Mouse (Mus musculus) midbrain, embryonic 10.5 days (tissue): ENCODE measurements around the gene 5031439G07Rik. TPM values are rescaled to one million over a fixed set of nuclear protein-coding genes. Genes with fewer than 3 reads are reported as not detected.

Source experiments
- DNase-seq: peaks from one replicate; pipeline ENCODE4 v3.0.0-alpha.2; 2017; ENCODE audit warnings: low spot score
- H3K27ac ChIP-seq: fragments of 300-500 bp; sonication (generic); replicated peaks from 2 replicates; pipeline ENCODE4 v1.5.1; 2016; ENCODE audit warnings: mild to moderate bottlenecking
- H3K27me3 ChIP-seq: fragments of 300-500 bp; sonication (generic); 2 replicates; pipeline ENCODE4 v1.6.1; 2016; ENCODE audit warnings: low read depth, mild to moderate bottlenecking; ENCODE audit not compliant: poor library complexity, severe bottlenecking
- H3K36me3 ChIP-seq: fragments of 300-500 bp; sonication (generic); 2 replicates; pipeline ENCODE4 v1.6.1; 2016; ENCODE audit warnings: mild to moderate bottlenecking, moderate library complexity
- H3K4me1 ChIP-seq: fragments of 300-500 bp; sonication (generic); 2 replicates; pipeline ENCODE4 v1.6.1; 2016
- H3K4me3 ChIP-seq: fragments of 300-500 bp; sonication (generic); 2 replicates; pipeline ENCODE4 v1.5.1; 2016; ENCODE audit warnings: mild to moderate bottlenecking, moderate library complexity
- H3K9me3 ChIP-seq: fragments of 300-500 bp; sonication (generic); replicated peaks from 2 replicates; pipeline ENCODE4 v1.6.1; 2016; ENCODE audit warnings: mild to moderate bottlenecking
- WGBS: fragments of 180-500 bp; shearing (Covaris S2); methylation state at CpG from one replicate; pipeline ENCODE4 v1.1.7; 2016; 5-methylcytosine and 5-hydroxymethylcytosine counted together
- polyA plus RNA-seq: library from polyadenylated mRNA; unstranded; fragments of >200 nt; fragmentation: Nextera tagmentation; extraction: Ambion mirVana; gene quantifications from 2 replicates; pipeline ENCODE4 v1.2.1, GENCODE M21; 2016

The 5031439G07Rik gene
- polyA plus RNA-seq, 1 experiment from 2014 or later, result 10.1 TPM

DNA sequence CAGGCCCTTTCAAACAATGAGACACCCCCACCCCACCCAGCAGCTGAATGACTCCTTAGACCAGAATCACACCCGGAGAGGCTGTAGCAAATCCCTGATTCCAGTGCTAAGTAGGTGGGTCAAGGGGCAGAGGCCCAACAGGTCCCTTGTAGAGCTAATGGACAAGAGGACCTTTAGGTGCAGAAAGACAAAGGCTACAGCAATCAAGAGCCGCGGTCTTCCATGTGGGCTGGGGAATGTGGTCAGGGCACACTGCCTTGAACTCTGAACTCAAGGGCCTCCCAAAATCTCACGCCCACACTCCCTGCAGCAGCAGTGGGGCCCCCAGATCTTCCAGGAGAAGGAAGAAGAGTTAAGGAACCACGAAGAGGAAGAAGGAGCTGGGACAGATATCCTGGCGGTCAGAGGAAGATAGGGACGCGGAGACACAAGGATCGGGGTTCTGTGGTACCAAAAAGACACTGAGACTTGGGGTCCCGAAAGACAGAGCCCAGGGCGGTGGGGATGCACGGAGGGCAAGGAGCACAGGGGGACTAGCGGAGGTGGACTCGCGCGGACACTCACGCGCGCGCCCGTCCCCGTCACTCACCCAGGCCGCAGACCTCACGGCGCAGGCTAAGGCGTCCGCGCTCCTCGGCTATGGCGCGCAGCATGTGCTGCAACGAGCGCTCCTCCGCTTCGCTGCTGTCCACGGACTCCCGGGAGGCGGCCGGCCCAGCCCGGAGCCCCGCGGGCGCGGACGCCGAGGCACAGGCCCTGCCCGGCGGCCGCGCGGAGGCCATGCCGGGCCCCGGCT, 1.1 kb downstream of the 5031439G07Rik start:
- H3K36me3 ChIP-seq, result peaks cover 4% of the 10 kb centered on the region; the same call in 1 of the 2 replicates
- H3K4me3 ChIP-seq, result peak overlapping the region; percentile 88
- DNase-seq, result no peak
- H3K4me1 ChIP-seq, result peaks cover 51% of the 10 kb centered on the region
- peaks cover 17% of the 10 kb centered on the region for H3K27me3 ChIP-seq
- peak overlapping the region; percentile 88 for H3K27ac ChIP-seq
- WGBS, result under 1% methylated on average over 53 of the region's 53 CpGs
- H3K9me3 ChIP-seq, result no peaks in the 10 kb centered on the region

DNA sequence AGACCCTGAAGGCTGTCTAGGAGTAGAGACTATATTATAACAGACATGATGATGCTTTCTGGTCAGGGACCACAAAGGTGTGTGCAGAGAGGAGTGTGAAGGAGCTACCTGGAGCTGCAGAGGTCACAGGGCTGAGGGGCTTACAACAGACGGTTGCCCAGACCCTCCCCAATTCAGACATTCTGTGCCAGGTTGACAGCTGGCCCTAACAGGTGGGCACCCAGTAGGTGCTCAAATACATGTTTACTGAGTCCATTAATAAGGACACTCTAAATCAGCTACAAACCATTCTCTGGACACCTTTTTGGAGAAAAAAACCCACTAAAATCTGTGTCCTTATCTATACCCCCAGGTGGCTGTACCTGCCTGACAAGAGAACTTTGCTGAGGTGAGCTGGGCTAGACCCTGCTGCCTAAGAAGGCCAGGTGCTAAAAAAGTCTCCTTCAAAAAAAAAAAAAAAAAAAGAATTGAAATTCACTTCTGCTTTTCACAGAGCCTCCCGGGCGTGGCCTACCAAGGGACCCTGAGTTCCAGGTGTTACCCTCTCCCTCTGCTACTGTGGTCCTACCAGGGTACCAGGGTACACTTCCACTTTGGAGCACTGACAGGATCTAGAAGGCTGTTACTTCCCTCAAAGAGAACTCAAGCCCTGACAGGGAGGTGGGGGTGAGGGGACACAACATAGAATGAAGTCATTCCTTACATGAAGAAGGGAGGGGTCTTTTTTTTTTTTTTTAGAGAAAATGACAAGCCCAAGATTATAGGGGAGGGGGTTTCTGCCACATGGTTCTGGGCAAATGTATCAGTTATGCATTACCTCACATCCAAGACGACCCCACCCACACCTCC, 2.0 kb downstream of the 5031439G07Rik start:
- 71% methylated on average over 4 of the region's 4 CpGs for WGBS
- no peak for DNase-seq
- peaks cover 8% of the 10 kb centered on the region; the same call in 1 of the 2 replicates for H3K36me3 ChIP-seq

DNA sequence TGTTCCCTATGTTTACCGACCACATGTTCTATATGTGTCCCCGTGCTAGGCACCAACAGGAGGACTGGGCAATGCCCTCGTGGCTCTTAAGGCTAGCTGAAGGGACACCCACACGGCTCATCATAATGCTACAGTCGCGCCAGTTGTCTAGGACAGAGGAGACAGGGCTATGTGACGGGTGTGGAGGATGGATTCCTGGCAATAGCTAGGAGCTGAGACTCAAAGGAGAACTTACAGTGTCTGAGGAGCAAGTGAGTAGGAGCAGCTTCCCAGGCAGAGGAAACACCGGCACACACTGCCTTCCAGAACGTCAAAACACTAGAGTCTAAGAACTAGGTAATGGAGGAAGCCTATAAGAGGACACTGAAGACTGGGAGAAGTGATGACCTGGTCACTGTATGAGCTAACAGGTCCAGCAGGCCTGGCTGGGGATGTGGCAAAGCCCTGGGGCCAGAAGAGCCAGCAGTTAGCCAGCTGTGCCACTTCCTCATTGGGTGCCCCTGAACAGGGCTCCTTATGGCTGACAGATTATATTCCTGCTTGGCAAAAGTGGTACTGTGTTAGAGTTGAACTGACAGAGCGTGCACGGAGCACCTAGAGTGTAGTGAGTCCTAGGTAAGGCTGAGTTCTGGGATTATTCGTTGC, 2.7 kb downstream of the 5031439G07Rik start:
- Histone ChIP-seq H3K36me3 (peaks cover 8% of the 10 kb centered on the region; the same call in 1 of the 2 replicates), H3K27me3 (peaks cover 17% of the 10 kb centered on the region), H3K4me1 (peaks cover 55% of the 10 kb centered on the region), H3K27ac (no peak overlapping the region), H3K4me3 (peak overlapping the region; percentile 88; the same call in 1 of the 2 replicates), H3K9me3 (no peaks in the 10 kb centered on the region)
- DNase-seq, result no peak
- whole genome bisulfite sequencing, result 86% methylated on average over 12 of the region's 12 CpGs

More for the DNA sequence above, 2.0 kb downstream of the 5031439G07Rik start:
- Histone ChIP-seq H3K4me3 (peak overlapping the region; percentile 88), H3K27me3 (peaks cover 17% of the 10 kb centered on the region), H3K4me1 (peaks cover 55% of the 10 kb centered on the region), H3K9me3 (no peaks in the 10 kb centered on the region), H3K27ac (peak overlapping the region; percentile 88)

DNA sequence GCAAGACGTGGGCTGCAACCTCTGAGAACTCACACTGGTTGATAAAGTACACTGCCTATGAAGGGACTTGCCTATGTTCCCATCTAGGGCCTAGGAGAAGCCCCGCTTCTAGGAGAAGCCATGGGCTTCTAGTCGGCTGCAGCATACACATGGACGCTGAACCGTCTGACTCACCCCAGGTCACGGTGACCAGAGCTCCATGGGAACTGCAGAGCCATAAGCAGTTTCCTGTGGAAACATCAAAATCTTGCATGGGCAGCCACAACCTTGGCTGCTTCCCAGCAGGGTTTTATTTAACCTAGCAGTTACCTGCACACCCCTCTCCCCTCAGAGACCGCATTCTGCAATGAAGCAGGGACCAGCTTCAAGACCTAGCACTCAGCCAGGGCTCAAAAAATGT, 4.6 kb downstream of the 5031439G07Rik start:
- Histone ChIP-seq H3K9me3 (no peaks in the 10 kb centered on the region), H3K36me3 (peaks cover 8% of the 10 kb centered on the region; the same call in 1 of the 2 replicates), H3K4me1 (peaks cover 45% of the 10 kb centered on the region), H3K27ac (no peak overlapping the region), H3K4me3 (no peak overlapping the region), H3K27me3 (peaks cover 3% of the 10 kb centered on the region; the same call in 1 of the 2 replicates)
- DNase-seq, result no peak
- 92% methylated on average over 7 of the region's 7 CpGs for WGBS

DNA sequence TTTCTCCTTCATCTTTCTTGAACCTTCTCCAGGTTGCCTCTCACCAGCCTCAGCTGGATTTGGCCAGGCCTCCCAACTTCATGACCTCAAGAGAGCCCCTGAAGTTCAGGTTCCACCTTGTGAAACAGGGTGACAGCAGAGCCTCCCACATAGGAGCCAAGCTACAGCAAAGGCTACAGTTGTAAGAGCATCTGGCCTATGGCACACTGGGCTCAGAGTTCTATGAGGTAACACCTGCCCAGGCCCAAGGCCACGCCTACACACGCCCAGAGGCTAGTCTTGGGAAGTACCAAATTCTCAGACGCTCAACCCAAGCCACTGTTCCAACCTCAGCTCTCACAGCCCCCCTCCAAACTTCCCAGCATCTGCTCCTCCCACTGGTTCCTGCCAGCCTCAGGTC, 5.5 kb downstream of the 5031439G07Rik start:
- H3K27me3 ChIP-seq, result no peaks in the 10 kb centered on the region; the same call in 1 of the 2 replicates
- H3K4me3 ChIP-seq, result no peak overlapping the region
- no peak for DNase-seq
- peaks cover 8% of the 10 kb centered on the region; the same call in 1 of the 2 replicates for H3K36me3 ChIP-seq
- H3K27ac ChIP-seq, result no peak overlapping the region
- 88% methylated on average over 3 of the region's 3 CpGs for WGBS
- peaks cover 39% of the 10 kb centered on the region for H3K4me1 ChIP-seq
- no peaks in the 10 kb centered on the region for H3K9me3 ChIP-seq

DNA sequence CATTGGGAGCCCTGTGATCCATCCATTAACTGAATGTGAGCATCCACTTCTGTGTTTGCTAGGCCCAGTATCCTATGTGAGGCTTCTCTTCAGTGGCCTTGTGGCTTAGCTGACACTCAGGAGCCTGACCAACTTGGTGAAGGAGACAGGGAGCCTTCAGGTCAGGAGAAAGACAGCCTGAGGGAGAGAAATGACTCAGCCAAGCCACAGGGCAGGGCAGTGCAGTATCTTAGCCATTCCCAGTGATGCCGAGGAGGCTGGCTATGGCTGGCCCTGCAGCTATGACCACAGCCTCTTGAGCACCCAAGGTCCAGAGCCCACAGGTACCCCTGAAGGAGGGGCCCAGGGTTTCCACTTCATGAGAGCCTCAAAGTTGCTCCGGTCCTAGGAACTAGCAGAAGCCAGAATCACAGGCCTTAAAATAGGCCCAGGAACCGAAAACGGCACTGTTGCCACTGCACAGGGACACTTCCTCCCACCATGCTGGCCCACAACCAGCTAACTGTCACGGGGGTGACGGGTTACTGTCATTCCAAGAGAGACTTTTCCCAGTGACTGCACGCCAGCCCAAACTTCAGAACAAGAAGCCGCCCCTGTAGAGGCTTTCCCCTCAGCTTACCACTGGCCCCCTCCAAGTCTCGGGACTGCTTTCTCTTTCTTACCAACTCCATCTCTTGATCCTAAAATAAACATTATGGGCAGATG, 6.6 kb downstream of the 5031439G07Rik start:
- H3K4me3 ChIP-seq, result no peak overlapping the region
- 90% methylated on average over 9 of the region's 9 CpGs for WGBS
- no peak overlapping the region for H3K27ac ChIP-seq
- H3K27me3 ChIP-seq, result no peaks in the 10 kb centered on the region; the same call in 1 of the 2 replicates
- peaks cover 38% of the 10 kb centered on the region for H3K4me1 ChIP-seq
- H3K9me3 ChIP-seq, result no peaks in the 10 kb centered on the region
- DNase-seq, result no peak
- H3K36me3 ChIP-seq, result peaks cover 8% of the 10 kb centered on the region; the same call in 1 of the 2 replicates

DNA sequence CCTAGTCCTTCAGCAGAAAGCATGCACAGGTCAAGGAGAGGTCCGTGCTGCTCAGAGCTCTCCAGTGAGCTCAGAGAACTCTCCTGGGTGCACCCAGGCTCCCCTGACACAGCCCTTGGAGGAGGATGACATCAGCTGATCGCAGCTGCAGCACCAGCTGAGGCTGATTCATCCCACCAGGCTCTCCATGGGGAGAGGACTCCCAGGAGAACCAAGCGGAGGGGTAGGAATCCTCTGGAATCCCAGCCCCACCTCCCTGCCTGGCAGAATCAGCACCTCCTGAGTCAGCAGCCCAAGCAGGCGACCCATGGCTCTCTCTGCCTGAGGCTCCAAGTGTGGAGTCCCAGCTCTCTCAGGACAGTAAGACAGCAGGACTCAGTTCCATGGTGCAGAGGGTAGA, 12.6 kb downstream of the 5031439G07Rik start:
- 39% methylated on average over 4 of the region's 4 CpGs for WGBS
- H3K27ac ChIP-seq, result peak overlapping the region; percentile 50
- DNase-seq, result no peak
- no peak overlapping the region for H3K4me3 ChIP-seq
- no peaks in the 10 kb centered on the region for H3K27me3 ChIP-seq
- peaks cover 5% of the 10 kb centered on the region for H3K36me3 ChIP-seq
- H3K9me3 ChIP-seq, result no peaks in the 10 kb centered on the region
- peaks cover 51% of the 10 kb centered on the region for H3K4me1 ChIP-seq

DNA sequence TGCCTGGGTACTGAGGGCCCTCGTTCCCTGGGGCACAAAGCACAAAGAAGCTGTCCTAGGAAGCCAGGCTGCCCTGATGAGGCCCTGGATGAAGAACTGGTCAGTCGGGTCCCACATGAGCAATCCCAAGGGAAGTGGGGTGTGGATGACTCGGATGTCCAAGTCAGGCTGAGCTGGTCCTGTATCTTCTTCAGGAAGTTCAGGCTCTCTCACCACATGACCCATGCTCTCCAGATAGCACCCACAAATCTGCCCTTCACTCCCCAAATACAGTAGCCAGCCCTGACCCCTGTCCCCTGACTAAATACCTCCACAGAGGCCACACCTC, 14.8 kb downstream of the 5031439G07Rik start:
- peaks cover 46% of the 10 kb centered on the region for H3K4me1 ChIP-seq
- WGBS, result 15% methylated on average over 3 of the region's 3 CpGs

DNA sequence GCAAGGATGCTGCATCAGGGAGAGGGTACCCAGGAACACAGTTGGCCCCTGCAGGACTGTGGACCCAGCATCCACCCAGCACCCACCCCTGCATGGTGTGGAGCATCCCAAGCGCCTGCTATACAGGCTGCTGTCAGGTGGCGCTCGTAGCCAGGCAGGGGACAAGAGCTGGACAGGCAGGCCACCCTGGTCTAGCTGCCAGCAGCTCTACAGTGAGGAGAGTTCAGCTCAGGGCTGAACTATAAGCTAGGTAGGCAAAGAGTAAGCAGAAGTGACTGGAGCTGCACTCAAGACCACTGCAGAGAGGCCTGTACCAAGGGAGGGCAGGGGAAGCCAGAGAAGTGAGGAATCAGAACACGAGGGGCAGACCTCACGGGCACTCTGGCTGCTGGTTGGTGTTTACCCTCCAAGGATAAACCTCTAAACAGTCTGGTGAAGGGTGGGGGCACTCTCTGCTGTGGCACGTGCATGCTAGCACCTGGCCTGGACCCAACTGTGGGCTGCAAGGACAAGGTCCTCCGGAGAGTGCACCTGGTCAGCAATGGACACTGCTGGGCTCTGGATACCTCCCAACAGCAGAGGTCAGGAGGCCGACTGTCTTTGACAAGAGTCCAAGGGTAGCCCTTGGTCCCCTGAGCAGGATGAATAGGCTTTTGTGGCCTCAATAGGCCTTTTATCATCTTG, 15.3 kb downstream of the 5031439G07Rik start:
- Histone ChIP-seq H3K27me3 (no peaks in the 10 kb centered on the region), H3K4me1 (peaks cover 46% of the 10 kb centered on the region), H3K4me3 (no peak overlapping the region), H3K36me3 (peaks cover 15% of the 10 kb centered on the region), H3K27ac (peak overlapping the region; percentile 78), H3K9me3 (no peaks in the 10 kb centered on the region)
- DNase-seq, result no peak
- WGBS, result 61% methylated on average over 8 of the region's 8 CpGs

More for the DNA sequence above, 14.8 kb downstream of the 5031439G07Rik start:
- Histone ChIP-seq H3K9me3 (no peaks in the 10 kb centered on the region), H3K27ac (peak overlapping the region; percentile 78), H3K4me3 (no peak overlapping the region), H3K27me3 (no peaks in the 10 kb centered on the region), H3K36me3 (peaks cover 15% of the 10 kb centered on the region)
- DNase-seq, result no peak

DNA sequence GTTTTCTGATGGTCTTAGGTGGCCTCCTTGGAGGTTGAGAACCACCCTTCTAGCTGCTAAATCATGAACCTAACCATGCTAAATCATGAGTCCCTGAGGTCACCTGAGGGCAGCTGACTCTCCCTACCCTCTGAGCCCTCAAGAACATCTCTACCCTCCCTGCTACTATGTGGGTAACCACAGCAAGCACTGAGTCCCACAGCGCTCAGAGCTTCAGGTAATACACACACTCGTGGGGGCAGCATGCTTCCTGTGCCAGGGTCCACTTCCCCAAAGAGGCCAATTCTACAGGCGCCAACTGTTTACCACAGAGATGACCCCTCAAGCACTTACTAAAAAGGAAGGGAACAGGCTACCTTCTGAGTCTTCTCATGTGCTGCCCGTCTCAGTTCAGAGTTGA, 19.8 kb downstream of the 5031439G07Rik start:
- Histone ChIP-seq H3K4me1 (peaks cover 9% of the 10 kb centered on the region), H3K27ac (no peak overlapping the region), H3K4me3 (no peak overlapping the region), H3K9me3 (no peaks in the 10 kb centered on the region), H3K36me3 (peaks cover 15% of the 10 kb centered on the region), H3K27me3 (no peaks in the 10 kb centered on the region)
- DNase-seq, result no peak
- WGBS, result 91% methylated on average over 4 of the region's 4 CpGs

DNA sequence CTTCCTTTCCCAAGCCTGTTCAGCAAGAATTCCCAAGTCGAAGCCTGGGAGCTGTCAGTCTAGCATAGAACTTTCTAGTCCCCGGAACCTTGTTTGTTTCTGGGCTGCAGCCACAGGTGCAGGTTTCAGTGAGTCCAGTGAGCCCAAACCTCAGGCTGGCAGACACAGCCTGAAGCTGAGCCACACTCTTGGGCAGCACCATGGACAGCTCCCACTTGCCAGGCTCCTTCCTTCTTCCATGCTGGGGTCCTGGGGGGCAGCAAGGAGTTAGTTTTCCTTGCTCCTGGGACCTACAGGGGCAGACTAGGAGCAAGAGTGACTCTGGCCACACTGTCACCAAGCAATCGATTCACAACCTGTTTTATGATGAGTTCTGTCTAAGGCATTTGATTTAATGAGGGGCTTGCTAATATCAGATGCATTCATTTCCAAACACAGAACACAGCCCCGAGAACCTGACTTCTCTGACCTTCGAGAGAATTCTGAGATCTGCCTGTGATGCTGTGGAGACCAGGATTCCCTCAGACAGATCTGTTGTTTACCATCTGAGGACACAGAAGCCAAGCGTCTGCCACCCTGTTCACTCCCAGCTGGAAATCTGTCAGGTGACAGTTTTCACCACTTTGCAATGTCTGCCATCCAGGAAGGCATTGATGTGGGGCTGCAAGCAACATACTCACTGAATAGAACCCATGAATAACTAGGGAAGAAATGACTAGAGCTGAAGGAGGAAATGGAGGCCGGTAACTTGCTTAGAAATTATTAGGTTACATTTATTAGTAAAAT, 22.6 kb downstream of the 5031439G07Rik start:
- H3K4me1 ChIP-seq, result peaks cover 5% of the 10 kb centered on the region
- no peaks in the 10 kb centered on the region for H3K27me3 ChIP-seq
- H3K27ac ChIP-seq, result no peak overlapping the region
- H3K9me3 ChIP-seq, result no peaks in the 10 kb centered on the region
- 63% methylated on average over 7 of the region's 7 CpGs for WGBS
- DNase-seq, result peak; percentile 50
- peaks cover 10% of the 10 kb centered on the region for H3K36me3 ChIP-seq
- H3K4me3 ChIP-seq, result no peak overlapping the region
